Mouse (Mus musculus): ENCODE data around the gene Gm20388. TPM values are rescaled to one million over a fixed set of nuclear protein-coding genes. Genes with fewer than 3 reads are reported as not detected.
A peak's percentile ranks its signal among the peaks of the same experiment; 100 is the strongest.

Gene Gm20388
- polyA plus RNA-seq, 1 experiment from 2014 or later: 8.3 TPM

- ATAC-seq (replicated peaks; ENCODE audit: low FRiP score, low TSS enrichment, low read depth): no peak
- Histone ChIP-seq H3K27ac (ENCODE audit: low read depth) (no peak overlapping the region), H3K27me3 (replicated peaks; ENCODE audit: control insufficient read depth, insufficient read depth, low read length) (no peaks in the 10 kb centered on the region), H3K4me1 (replicated peaks; ENCODE audit: control insufficient read depth, insufficient read depth, low read length) (no peaks in the 10 kb centered on the region), H3K9ac (ENCODE audit: low read length) (no peak overlapping the region), H3K4me2 (ENCODE audit: low read length) (no peak overlapping the region), H3K4me3 (ENCODE audit: low read depth, low read length) (no peak overlapping the region), H3K9me3 (ENCODE audit: control insufficient read depth, low read length) (no peaks in the 10 kb centered on the region), H3K36me3 (ENCODE audit: control insufficient read depth, insufficient read depth, low read length) (no peaks in the 10 kb centered on the region)
- 74% methylated on average over 12 of the region's 12 CpGs for WGBS
- DNase-seq (ENCODE audit: low spot score): no peak
These were observed 2791.0 kb downstream of the Gm20388 start for GRCm38 (mm10) chr8:122701441-122702185.

GRCm38 (mm10) chr8:122702301-122702941 is 2791.8 kb downstream of the Gm20388 start:
- no peak for DNase-seq (ENCODE audit: low spot score)
- no peak overlapping the region for H3K4me2 ChIP-seq (ENCODE audit: low read length)
- no peak overlapping the region for H3K9ac ChIP-seq (ENCODE audit: low read length)
- no peaks in the 10 kb centered on the region for H3K9me3 ChIP-seq (ENCODE audit: control insufficient read depth, low read length)
- H3K27ac ChIP-seq (ENCODE audit: low read depth): no peak overlapping the region
- no peaks in the 10 kb centered on the region for H3K36me3 ChIP-seq (ENCODE audit: control insufficient read depth, insufficient read depth, low read length)
- no peak overlapping the region for H3K4me3 ChIP-seq (ENCODE audit: low read depth, low read length)
- 45% methylated on average over 10 of the region's 10 CpGs for WGBS
- ATAC-seq (replicated peaks; ENCODE audit: low FRiP score, low TSS enrichment, low read depth): no peak
- no peaks in the 10 kb centered on the region for H3K4me1 ChIP-seq (replicated peaks; ENCODE audit: control insufficient read depth, insufficient read depth, low read length)
- H3K27me3 ChIP-seq (replicated peaks; ENCODE audit: control insufficient read depth, insufficient read depth, low read length): no peaks in the 10 kb centered on the region

GRCm38 (mm10) chr8:122702957-122703356 is 2792.3 kb downstream of the Gm20388 start:
- Histone ChIP-seq H3K4me2 (ENCODE audit: low read length) (no peak overlapping the region), H3K27ac (ENCODE audit: low read depth) (no peak overlapping the region), H3K27me3 (replicated peaks; ENCODE audit: control insufficient read depth, insufficient read depth, low read length) (no peaks in the 10 kb centered on the region), H3K4me1 (replicated peaks; ENCODE audit: control insufficient read depth, insufficient read depth, low read length) (no peaks in the 10 kb centered on the region), H3K36me3 (ENCODE audit: control insufficient read depth, insufficient read depth, low read length) (no peaks in the 10 kb centered on the region), H3K4me3 (ENCODE audit: low read depth, low read length) (no peak overlapping the region), H3K9me3 (ENCODE audit: control insufficient read depth, low read length) (no peaks in the 10 kb centered on the region), H3K9ac (ENCODE audit: low read length) (no peak overlapping the region)
- ATAC-seq (replicated peaks; ENCODE audit: low FRiP score, low TSS enrichment, low read depth): no peak
- no peak for DNase-seq (ENCODE audit: low spot score)
- 84% methylated on average over 6 of the region's 6 CpGs for WGBS

- no peaks in the 10 kb centered on the region for H3K4me1 ChIP-seq (replicated peaks; ENCODE audit: control insufficient read depth, insufficient read depth, low read length)
These were observed 2794.0 kb downstream of the Gm20388 start for GRCm38 (mm10) chr8:122704612-122705011.

GRCm38 (mm10) chr8:122705901-122706561 is 2795.4 kb downstream of the Gm20388 start:
- no peak overlapping the region for H3K4me3 ChIP-seq (ENCODE audit: low read depth, low read length)
- H3K9ac ChIP-seq (ENCODE audit: low read length): no peak overlapping the region
- no peak for DNase-seq (ENCODE audit: low spot score)
- H3K4me2 ChIP-seq (ENCODE audit: low read length): no peak overlapping the region
- 48% methylated on average over 12 of the region's 12 CpGs for WGBS
- H3K27ac ChIP-seq (ENCODE audit: low read depth): no peak overlapping the region
- no peak for ATAC-seq (replicated peaks; ENCODE audit: low FRiP score, low TSS enrichment, low read depth)
- H3K4me1 ChIP-seq (replicated peaks; ENCODE audit: control insufficient read depth, insufficient read depth, low read length): no peaks in the 10 kb centered on the region
- H3K9me3 ChIP-seq (ENCODE audit: control insufficient read depth, low read length): no peaks in the 10 kb centered on the region
- H3K36me3 ChIP-seq (ENCODE audit: control insufficient read depth, insufficient read depth, low read length): no peaks in the 10 kb centered on the region
- 0 out of 2 replicates have a peak, but pooled peaks cover 3% of the 10 kb centered on the region for H3K27me3 ChIP-seq (replicated peaks; ENCODE audit: control insufficient read depth, insufficient read depth, low read length)

More at GRCm38 (mm10) chr8:122704612-122705011, 2794.0 kb downstream of the Gm20388 start:
- Histone ChIP-seq H3K4me2 (ENCODE audit: low read length) (no peak overlapping the region), H3K4me3 (ENCODE audit: low read depth, low read length) (no peak overlapping the region), H3K27ac (ENCODE audit: low read depth) (no peak overlapping the region), H3K27me3 (replicated peaks; ENCODE audit: control insufficient read depth, insufficient read depth, low read length) (no peaks in the 10 kb centered on the region), H3K9ac (ENCODE audit: low read length) (no peak overlapping the region), H3K36me3 (ENCODE audit: control insufficient read depth, insufficient read depth, low read length) (no peaks in the 10 kb centered on the region), H3K9me3 (ENCODE audit: control insufficient read depth, low read length) (no peaks in the 10 kb centered on the region)
- 76% methylated on average over 3 of the region's 3 CpGs for WGBS
- DNase-seq (ENCODE audit: low spot score) (no peak), ATAC-seq (replicated peaks; ENCODE audit: low FRiP score, low TSS enrichment, low read depth) (no peak)

GRCm38 (mm10) chr8:122707184-122707583 is 2796.5 kb downstream of the Gm20388 start:
- H3K27me3 ChIP-seq (replicated peaks; ENCODE audit: control insufficient read depth, insufficient read depth, low read length): 0 out of 2 replicates have a peak, but pooled peaks cover 3% of the 10 kb centered on the region
- H3K4me3 ChIP-seq (ENCODE audit: low read depth, low read length): no peak overlapping the region
- H3K9me3 ChIP-seq (ENCODE audit: control insufficient read depth, low read length): no peaks in the 10 kb centered on the region
- ATAC-seq (replicated peaks; ENCODE audit: low FRiP score, low TSS enrichment, low read depth) (no peak), DNase-seq (ENCODE audit: low spot score) (no peak)
- H3K9ac ChIP-seq (ENCODE audit: low read length): no peak overlapping the region
- H3K4me2 ChIP-seq (ENCODE audit: low read length): no peak overlapping the region
- 62% methylated on average over 4 of the region's 4 CpGs for WGBS
- H3K36me3 ChIP-seq (ENCODE audit: control insufficient read depth, insufficient read depth, low read length): no peaks in the 10 kb centered on the region
- no peaks in the 10 kb centered on the region for H3K4me1 ChIP-seq (replicated peaks; ENCODE audit: control insufficient read depth, insufficient read depth, low read length)
- H3K27ac ChIP-seq (ENCODE audit: low read depth): no peak overlapping the region

- ATAC-seq (replicated peaks; ENCODE audit: low FRiP score, low TSS enrichment, low read depth): 0 out of 2 replicates have a peak, but pooled peaks have one; percentile 19
- 48% methylated on average over 26 of the region's 26 CpGs for WGBS
- no peaks in the 10 kb centered on the region for H3K36me3 ChIP-seq (ENCODE audit: control insufficient read depth, insufficient read depth, low read length)
- no peaks in the 10 kb centered on the region for H3K9me3 ChIP-seq (ENCODE audit: control insufficient read depth, low read length)
- no peak overlapping the region for H3K4me3 ChIP-seq (ENCODE audit: low read depth, low read length)
- no peak overlapping the region for H3K9ac ChIP-seq (ENCODE audit: low read length)
- no peak for DNase-seq (ENCODE audit: low spot score)
- H3K27me3 ChIP-seq (replicated peaks; ENCODE audit: control insufficient read depth, insufficient read depth, low read length): 0 out of 2 replicates have a peak, but pooled peaks cover 3% of the 10 kb centered on the region
- no peaks in the 10 kb centered on the region for H3K4me1 ChIP-seq (replicated peaks; ENCODE audit: control insufficient read depth, insufficient read depth, low read length)
- no peak overlapping the region for H3K27ac ChIP-seq (ENCODE audit: low read depth)
- H3K4me2 ChIP-seq (ENCODE audit: low read length): no peak overlapping the region
These were observed 2798.9 kb downstream of the Gm20388 start for GRCm38 (mm10) chr8:122709340-122710111.

GRCm38 (mm10) chr8:122711480-122711879 is 2800.8 kb downstream of the Gm20388 start:
- DNase-seq (ENCODE audit: low spot score) (no peak), ATAC-seq (replicated peaks; ENCODE audit: low FRiP score, low TSS enrichment, low read depth) (no peak)
- Histone ChIP-seq H3K36me3 (ENCODE audit: control insufficient read depth, insufficient read depth, low read length) (no peaks in the 10 kb centered on the region), H3K9me3 (ENCODE audit: control insufficient read depth, low read length) (no peaks in the 10 kb centered on the region), H3K4me1 (replicated peaks; ENCODE audit: control insufficient read depth, insufficient read depth, low read length) (no peaks in the 10 kb centered on the region), H3K4me3 (ENCODE audit: low read depth, low read length) (no peak overlapping the region), H3K27ac (ENCODE audit: low read depth) (no peak overlapping the region), H3K27me3 (replicated peaks; ENCODE audit: control insufficient read depth, insufficient read depth, low read length) (0 out of 2 replicates have a peak, but pooled peaks cover 3% of the 10 kb centered on the region), H3K4me2 (ENCODE audit: low read length) (no peak overlapping the region), H3K9ac (ENCODE audit: low read length) (no peak overlapping the region)
- 67% methylated on average over 3 of the region's 3 CpGs for WGBS
